Mouse (Mus musculus) monocyte, adult 2 months (primary cell): Measurements from ENCODE around the gene Ccser1.

Experiments used
- DNase-seq, 2 experiments: peaks; one replicate each; pipeline ENCODE4 v3.0.0; 2022; ENCODE audit warnings: low spot score in 2 of 2, low read depth in 1 of 2

Gene Ccser1

DNA sequence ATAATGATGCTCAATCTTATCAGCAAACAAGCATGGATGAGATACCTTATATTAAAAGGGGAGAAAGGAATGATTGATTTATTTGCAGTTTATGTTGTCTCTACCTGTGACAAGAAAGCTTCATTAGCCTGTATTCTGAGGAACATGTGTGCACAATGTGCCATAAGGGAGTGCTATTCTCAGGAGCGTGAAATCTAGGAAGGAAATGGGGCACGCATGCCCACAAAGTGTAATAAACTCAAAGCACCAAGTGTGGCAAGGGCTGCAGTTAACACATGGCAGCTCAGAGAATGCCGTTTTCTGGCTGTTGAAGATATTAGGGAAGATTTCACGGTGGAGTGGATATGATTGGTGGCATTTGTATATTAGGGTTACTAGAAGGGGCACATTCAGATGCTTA is 434.8 kb downstream of the Ccser1 start:
- DNase-seq, result no peak

DNA sequence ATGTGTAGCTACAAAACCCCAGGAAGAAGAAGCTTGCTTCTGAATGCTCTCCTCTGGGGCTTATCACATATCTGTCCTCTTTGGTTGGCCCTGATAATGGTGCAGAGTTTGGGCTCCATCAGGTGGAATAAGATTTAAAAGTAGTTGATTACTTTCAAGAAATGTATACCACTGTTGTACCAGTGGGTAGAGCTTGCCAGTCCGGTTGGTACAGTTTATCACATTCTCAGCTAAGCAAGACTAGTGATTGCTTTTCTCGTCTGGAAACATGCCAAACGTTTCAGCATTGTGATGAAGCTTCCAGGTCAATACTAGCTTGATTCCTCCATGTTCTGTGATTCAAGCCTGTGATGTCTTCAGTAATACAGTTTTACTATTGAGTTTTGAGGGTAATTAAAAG is 441.6 kb downstream of the Ccser1 start:
- DNase-seq, result no peak

- no peak for DNase-seq
These were observed 481.3 kb downstream of the Ccser1 start for GRCm38 (mm10) chr6:61661414-61661813.

DNA sequence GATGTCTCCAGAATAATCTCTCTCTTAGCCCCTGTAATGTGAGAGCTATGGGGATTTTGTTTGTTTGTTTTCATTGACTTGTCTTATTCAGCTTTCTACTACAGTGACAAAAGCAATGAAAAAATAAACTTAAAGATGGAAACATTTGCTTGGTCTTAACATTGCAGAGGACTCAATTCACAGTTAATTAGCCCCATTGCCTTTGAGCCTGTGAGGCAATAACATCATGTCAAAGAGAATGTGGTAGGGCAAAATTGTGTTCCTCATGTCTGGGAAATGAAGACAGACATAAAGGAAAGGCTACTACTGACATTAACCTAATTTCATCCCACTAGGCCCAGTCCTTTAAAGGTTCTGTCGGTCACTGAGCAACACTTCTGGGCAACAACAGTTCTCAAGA is 484.4 kb downstream of the Ccser1 start:
- DNase-seq, result no peak

DNA sequence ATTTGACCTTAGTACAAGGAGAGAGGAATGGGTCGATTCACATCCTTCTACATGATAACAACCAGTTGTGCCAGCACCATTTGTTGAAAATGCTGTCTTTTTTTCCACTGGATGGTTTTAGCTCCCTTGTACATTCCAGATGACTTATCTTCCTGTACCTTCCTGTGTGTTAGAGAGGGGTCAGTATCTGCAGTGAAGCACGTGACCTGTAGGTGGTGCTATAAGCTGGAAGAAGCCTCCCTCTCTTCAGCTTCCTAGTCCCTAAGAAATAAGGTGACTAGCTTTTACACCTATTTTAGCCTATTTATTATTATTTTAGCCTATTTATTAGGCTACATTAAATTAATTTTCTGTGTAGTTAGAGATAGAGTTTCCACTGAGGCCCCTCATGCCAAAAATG is 506.9 kb downstream of the Ccser1 start:
- DNase-seq, result no peak

DNA sequence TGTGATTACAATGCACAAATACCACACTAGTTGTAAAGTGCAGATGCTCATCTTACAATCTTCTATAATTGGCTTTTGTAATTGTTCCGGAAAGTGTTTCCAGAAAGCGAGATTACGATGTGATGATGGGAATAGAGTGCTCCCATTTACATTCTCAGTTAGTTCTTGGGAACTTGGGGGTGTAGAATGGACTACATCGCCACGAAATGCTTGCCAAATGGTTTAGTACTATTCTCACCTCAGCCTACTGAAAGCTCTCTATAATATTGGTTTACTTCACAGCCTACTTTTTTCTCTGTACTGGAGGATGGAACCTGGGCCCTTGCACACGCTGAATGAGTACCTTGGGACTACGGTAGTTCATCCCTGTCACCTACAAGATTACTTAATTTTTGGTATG is 522.9 kb downstream of the Ccser1 start:
- no peak for DNase-seq

- no peak for DNase-seq
These were observed 541.1 kb downstream of the Ccser1 start for GRCm38 (mm10) chr6:61721220-61721619.

DNA sequence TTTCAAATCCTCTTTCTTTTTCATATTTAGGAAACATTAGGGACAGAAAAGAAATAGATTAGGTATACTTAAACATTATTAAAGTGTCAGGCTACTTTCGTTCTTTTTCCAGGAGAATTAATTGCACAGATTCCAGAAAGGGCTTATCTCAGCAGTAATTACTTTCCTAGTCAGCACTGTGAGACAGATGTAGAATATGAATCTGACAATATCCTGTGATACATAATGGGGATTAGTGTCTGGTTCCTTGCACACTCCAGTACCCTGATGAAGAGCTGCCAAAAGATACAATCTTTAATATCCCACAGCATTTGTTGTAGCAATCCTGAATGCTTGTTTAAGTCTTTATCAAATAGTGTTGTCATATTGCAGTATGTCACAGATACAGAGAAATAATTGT is 548.9 kb downstream of the Ccser1 start:
- no peak for DNase-seq

- no peak for DNase-seq
These were observed 550.2 kb downstream of the Ccser1 start for GRCm38 (mm10) chr6:61730088-61730880.

DNA sequence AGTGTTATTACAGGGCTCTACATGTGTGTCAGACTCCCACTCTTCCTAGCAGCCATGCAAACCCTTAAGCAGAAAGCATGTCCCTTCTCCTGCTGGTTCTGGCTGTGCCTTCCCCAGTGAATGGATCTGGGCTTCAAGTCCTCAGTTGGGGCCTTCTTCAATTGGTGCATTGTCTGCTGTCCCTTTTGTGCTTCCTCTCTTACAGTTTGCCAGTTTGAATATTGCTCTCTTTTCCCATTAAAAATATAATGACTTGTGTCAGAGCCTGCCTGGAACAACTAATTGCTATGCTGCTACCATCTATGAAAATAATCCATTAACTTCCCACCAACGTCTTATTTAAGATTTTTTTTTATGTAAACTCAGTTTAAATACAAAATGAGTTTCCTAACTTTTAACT is 566.2 kb downstream of the Ccser1 start:
- no peak for DNase-seq

DNA sequence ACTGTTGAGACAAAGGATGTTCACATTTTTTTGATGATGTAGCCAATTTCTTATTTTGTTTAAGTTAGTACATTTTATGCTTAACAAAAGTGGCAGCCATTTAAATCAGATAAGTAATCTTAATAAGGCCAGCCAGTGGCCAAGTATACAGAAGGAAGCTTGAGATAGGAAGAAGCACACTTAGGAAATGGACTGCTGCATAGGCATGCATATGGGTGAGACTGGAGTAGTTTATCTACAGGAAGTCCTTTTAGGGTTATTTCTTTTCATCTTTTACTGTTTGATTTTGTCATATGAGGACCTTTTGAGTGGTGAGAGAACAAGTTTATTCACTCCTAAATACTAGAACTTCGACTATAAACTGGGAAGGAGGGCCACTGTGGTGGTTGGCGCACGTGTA is 582.0 kb downstream of the Ccser1 start:
- no peak for DNase-seq

- DNase-seq, result no peak
These were observed 583.3 kb downstream of the Ccser1 start for GRCm38 (mm10) chr6:61763379-61763778.

- no peak for DNase-seq
These were observed 585.7 kb downstream of the Ccser1 start for GRCm38 (mm10) chr6:61765801-61766200.

GRCm38 (mm10) chr6:61767151-61767550 is 587.0 kb downstream of the Ccser1 start:
- no peak for DNase-seq

- no peak for DNase-seq
These were observed 606.6 kb downstream of the Ccser1 start for GRCm38 (mm10) chr6:61786706-61787105.

DNA sequence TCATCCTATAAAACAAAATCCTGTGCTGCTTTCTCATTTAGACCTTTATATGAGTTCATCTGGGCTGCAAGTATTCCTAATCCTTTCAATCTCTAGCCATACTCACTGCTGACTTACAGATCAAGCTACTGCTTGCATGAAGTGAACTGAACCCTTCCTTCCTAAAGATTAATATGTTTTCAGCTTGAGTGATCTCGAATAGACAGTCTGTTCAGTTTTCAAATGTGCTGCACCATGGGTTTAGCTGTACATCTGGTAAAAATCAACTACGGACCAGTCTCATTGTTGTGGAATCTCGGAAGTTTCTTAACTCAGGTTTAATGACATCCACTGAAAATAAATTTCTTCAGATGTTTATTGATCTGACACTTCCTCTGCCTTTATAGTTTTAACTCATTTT is 620.8 kb downstream of the Ccser1 start:
- no peak for DNase-seq

GRCm38 (mm10) chr6:61805481-61805880 is 625.4 kb downstream of the Ccser1 start:
- no peak for DNase-seq

- no peak for DNase-seq
These were observed 637.6 kb downstream of the Ccser1 start for GRCm38 (mm10) chr6:61817716-61818115.

DNA sequence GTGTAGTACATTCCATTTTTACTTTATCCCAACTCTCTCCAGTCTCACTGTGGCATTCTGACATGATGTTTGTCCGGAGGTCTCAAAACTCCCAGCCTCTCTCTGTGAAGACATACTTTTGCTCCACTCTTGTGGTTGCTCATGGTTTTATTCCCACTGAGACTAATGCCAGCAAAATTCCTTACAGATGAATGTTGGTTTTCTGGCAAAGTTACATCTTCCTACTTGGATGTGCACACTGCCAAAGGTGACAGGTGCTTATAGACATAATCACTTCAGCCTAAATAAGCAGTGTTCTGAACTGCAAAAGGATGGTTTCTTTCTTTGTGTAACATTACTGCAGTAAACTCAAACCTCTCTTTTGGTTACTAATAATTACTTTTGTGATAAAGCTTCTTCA is 696.2 kb downstream of the Ccser1 start:
- DNase-seq, result no peak

DNA sequence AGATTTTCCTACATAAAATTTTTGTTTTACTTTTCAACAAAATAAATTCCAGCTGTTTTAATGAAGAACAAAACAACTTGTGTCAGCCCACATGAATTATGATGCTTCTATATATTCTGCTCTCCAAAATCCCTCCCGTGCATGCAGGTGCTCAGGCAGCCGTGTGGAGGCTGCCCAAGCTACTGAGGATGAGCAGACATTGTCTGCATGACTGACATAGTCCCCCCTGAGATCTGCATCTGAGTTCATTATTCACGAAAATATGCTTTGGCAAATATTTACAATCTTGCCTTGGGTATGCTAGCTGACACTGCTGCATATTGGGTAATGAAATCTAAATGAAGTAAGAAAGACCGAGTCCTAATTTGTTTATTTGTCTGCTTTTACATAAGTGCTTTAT is 718.1 kb downstream of the Ccser1 start:
- no peak for DNase-seq

GRCm38 (mm10) chr6:61902715-61903114 is 722.6 kb downstream of the Ccser1 start:
- no peak for DNase-seq

DNA sequence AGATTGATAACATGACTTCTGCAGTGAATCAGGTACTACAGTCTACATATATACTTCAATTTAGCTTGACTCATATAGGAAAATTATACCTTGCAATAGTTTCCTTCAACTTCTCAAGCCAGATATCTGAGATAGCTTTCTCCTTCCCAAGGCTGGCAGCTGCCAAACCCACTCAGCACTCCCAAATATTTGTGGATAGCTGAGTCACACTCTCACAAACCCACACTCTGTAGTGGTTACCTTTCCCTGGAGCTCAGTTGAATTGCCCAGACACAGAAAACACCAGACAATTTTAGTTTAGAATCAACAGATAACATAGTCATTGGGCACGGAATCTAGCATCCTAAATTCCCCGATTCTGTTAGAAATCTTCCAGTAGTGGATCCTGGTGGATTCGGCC is 732.8 kb downstream of the Ccser1 start:
- DNase-seq, result no peak

- no peak for DNase-seq
These were observed 751.5 kb downstream of the Ccser1 start for GRCm38 (mm10) chr6:61931622-61932021.
